Mouse (Mus musculus): ENCODE measurements at regions not wholly inside any gene's neighbourhood (a gene's known extent, or its start where the extent isn't known, plus 50 kb on each side); places are given as distances from the start of the nearest gene placed in this dataset.
A peak's percentile ranks its signal among the peaks of the same experiment; 100 is the strongest.

GRCm38 (mm10) chr4:9218380-9218779, 979.5 kb upstream of the Car8 start:
- H3K36me3 ChIP-seq (ENCODE audit: control insufficient read depth, insufficient read depth, low read length), result no peaks in the 10 kb centered on the region
- no peaks in the 10 kb centered on the region for H3K27me3 ChIP-seq (ENCODE audit: control insufficient read depth, insufficient read depth, low read length)
- 81% methylated on average over 5 of the region's 5 CpGs for WGBS
- H3K27ac ChIP-seq (ENCODE audit: insufficient read depth, low read depth, low read length), result no peak overlapping the region
- H3K4me3 ChIP-seq (ENCODE audit: low read depth, low read length), result no peak overlapping the region
- no peak for TF ChIP-seq POLR2A (IDR thresholded peaks at IDR 0.05; ENCODE audit: low read depth, low read length)
- TF ChIP-seq CTCF (IDR thresholded peaks at IDR 0.05; ENCODE audit: extremely low read depth, insufficient read length, insufficient replicate concordance, low read depth, low read length), result no peak
- no peaks in the 10 kb centered on the region for H3K4me1 ChIP-seq (ENCODE audit: control insufficient read depth, insufficient read depth, insufficient read length, low read length)

GRCm38 (mm10) chr4:9208606-9209005, 969.8 kb upstream of the Car8 start:
- Histone ChIP-seq H3K4me1 (ENCODE audit: control insufficient read depth, insufficient read depth, insufficient read length, low read length) (no peaks in the 10 kb centered on the region), H3K27me3 (ENCODE audit: control insufficient read depth, insufficient read depth, low read length) (no peaks in the 10 kb centered on the region), H3K27ac (ENCODE audit: insufficient read depth, low read depth, low read length) (no peak overlapping the region), H3K4me3 (ENCODE audit: low read depth, low read length) (no peak overlapping the region), H3K36me3 (ENCODE audit: control insufficient read depth, insufficient read depth, low read length) (no peaks in the 10 kb centered on the region)
- 83% methylated on average over 2 of the region's 2 CpGs for WGBS
- TF ChIP-seq POLR2A (IDR thresholded peaks at IDR 0.05; ENCODE audit: low read depth, low read length), result no peak
- no peak for TF ChIP-seq CTCF (IDR thresholded peaks at IDR 0.05; ENCODE audit: extremely low read depth, insufficient read length, insufficient replicate concordance, low read depth, low read length)

- TF ChIP-seq POLR2A (IDR thresholded peaks at IDR 0.05; ENCODE audit: low read depth, low read length), result no peak
- TF ChIP-seq CTCF (IDR thresholded peaks at IDR 0.05; ENCODE audit: extremely low read depth, insufficient read length, insufficient replicate concordance, low read depth, low read length), result no peak
- Histone ChIP-seq H3K36me3 (ENCODE audit: control insufficient read depth, insufficient read depth, low read length) (no peaks in the 10 kb centered on the region), H3K27me3 (ENCODE audit: control insufficient read depth, insufficient read depth, low read length) (no peaks in the 10 kb centered on the region), H3K4me3 (ENCODE audit: low read depth, low read length) (no peak overlapping the region), H3K27ac (ENCODE audit: insufficient read depth, low read depth, low read length) (no peak overlapping the region), H3K4me1 (ENCODE audit: control insufficient read depth, insufficient read depth, insufficient read length, low read length) (no peaks in the 10 kb centered on the region)
- 64% methylated on average over 2 of the region's 2 CpGs for WGBS
Measured at GRCm38 (mm10) chr4:9200012-9200411, 961.2 kb upstream of the Car8 start.

GRCm38 (mm10) chr4:9196435-9196834, 957.6 kb upstream of the Car8 start:
- Histone ChIP-seq H3K4me1 (ENCODE audit: control insufficient read depth, insufficient read depth, insufficient read length, low read length) (no peaks in the 10 kb centered on the region), H3K27ac (ENCODE audit: insufficient read depth, low read depth, low read length) (no peak overlapping the region), H3K36me3 (ENCODE audit: control insufficient read depth, insufficient read depth, low read length) (no peaks in the 10 kb centered on the region), H3K27me3 (ENCODE audit: control insufficient read depth, insufficient read depth, low read length) (no peaks in the 10 kb centered on the region), H3K4me3 (ENCODE audit: low read depth, low read length) (no peak overlapping the region)
- no peak for TF ChIP-seq POLR2A (IDR thresholded peaks at IDR 0.05; ENCODE audit: low read depth, low read length)
- TF ChIP-seq CTCF (IDR thresholded peaks at IDR 0.05; ENCODE audit: extremely low read depth, insufficient read length, insufficient replicate concordance, low read depth, low read length), result no peak
- 53% methylated on average over 4 of the region's 4 CpGs for WGBS

GRCm38 (mm10) chr4:9193121-9193520, 954.3 kb upstream of the Car8 start:
- no peaks in the 10 kb centered on the region for H3K4me1 ChIP-seq (ENCODE audit: control insufficient read depth, insufficient read depth, insufficient read length, low read length)
- H3K27me3 ChIP-seq (ENCODE audit: control insufficient read depth, insufficient read depth, low read length), result no peaks in the 10 kb centered on the region
- H3K36me3 ChIP-seq (ENCODE audit: control insufficient read depth, insufficient read depth, low read length), result no peaks in the 10 kb centered on the region
- no peak overlapping the region for H3K27ac ChIP-seq (ENCODE audit: insufficient read depth, low read depth, low read length)
- 74% methylated on average over 6 of the region's 6 CpGs for WGBS
- TF ChIP-seq POLR2A (IDR thresholded peaks at IDR 0.05; ENCODE audit: low read depth, low read length) (no peak), CTCF (IDR thresholded peaks at IDR 0.05; ENCODE audit: extremely low read depth, insufficient read length, insufficient replicate concordance, low read depth, low read length) (no peak)
- H3K4me3 ChIP-seq (ENCODE audit: low read depth, low read length), result no peak overlapping the region

- no peaks in the 10 kb centered on the region for H3K36me3 ChIP-seq (ENCODE audit: control insufficient read depth, insufficient read depth, low read length)
- no peak overlapping the region for H3K27ac ChIP-seq (ENCODE audit: insufficient read depth, low read depth, low read length)
- H3K27me3 ChIP-seq (ENCODE audit: control insufficient read depth, insufficient read depth, low read length), result no peaks in the 10 kb centered on the region
- no peak for TF ChIP-seq CTCF (IDR thresholded peaks at IDR 0.05; ENCODE audit: extremely low read depth, insufficient read length, insufficient replicate concordance, low read depth, low read length)
- H3K4me3 ChIP-seq (ENCODE audit: low read depth, low read length), result no peak overlapping the region
- 36% methylated on average over 14 of the region's 14 CpGs for WGBS
- H3K4me1 ChIP-seq (ENCODE audit: control insufficient read depth, insufficient read depth, insufficient read length, low read length), result peaks cover 5% of the 10 kb centered on the region; the same call in 1 of the 2 replicates
Measured at GRCm38 (mm10) chr4:9185156-9185875, 946.5 kb upstream of the Car8 start.

GRCm38 (mm10) chr4:9184451-9185121, 945.7 kb upstream of the Car8 start:
- Histone ChIP-seq H3K4me3 (ENCODE audit: low read depth, low read length) (0 out of 2 replicates have a peak overlapping the region, but pooled peaks have one; percentile 1), H3K36me3 (ENCODE audit: control insufficient read depth, insufficient read depth, low read length) (no peaks in the 10 kb centered on the region), H3K27me3 (ENCODE audit: control insufficient read depth, insufficient read depth, low read length) (no peaks in the 10 kb centered on the region), H3K4me1 (ENCODE audit: control insufficient read depth, insufficient read depth, insufficient read length, low read length) (peaks cover 5% of the 10 kb centered on the region; the same call in 1 of the 2 replicates), H3K27ac (ENCODE audit: insufficient read depth, low read depth, low read length) (no peak overlapping the region)
- TF ChIP-seq POLR2A (IDR thresholded peaks at IDR 0.05; ENCODE audit: low read depth, low read length) (no peak), CTCF (IDR thresholded peaks at IDR 0.05; ENCODE audit: extremely low read depth, insufficient read length, insufficient replicate concordance, low read depth, low read length) (no peak)
- WGBS, result 2% methylated on average over 12 of the region's 12 CpGs

Measured in small intestine, adult 2 months (tissue).